Mouse (Mus musculus): ENCODE data around the gene Kdm5d. TPM values are rescaled to one million over a fixed set of nuclear protein-coding genes. Genes with fewer than 3 reads are reported as not detected.

The Kdm5d gene
- 1 to 10 TPM in 1 of 2 experiments, not detected in 1; 8.9 TPM for total RNA-seq (2021)
- long read RNA-seq, experiment 1, full-length matches to known transcripts: 2 of 5 reads
- long read RNA-seq, experiment 1, partial matches to known transcripts: 3 of 5 reads
- long read RNA-seq, experiment 1, other reads (novel, unspliced or antisense): 0 of 5 reads
- long read RNA-seq, experiment 2: 0 reads

DNA sequence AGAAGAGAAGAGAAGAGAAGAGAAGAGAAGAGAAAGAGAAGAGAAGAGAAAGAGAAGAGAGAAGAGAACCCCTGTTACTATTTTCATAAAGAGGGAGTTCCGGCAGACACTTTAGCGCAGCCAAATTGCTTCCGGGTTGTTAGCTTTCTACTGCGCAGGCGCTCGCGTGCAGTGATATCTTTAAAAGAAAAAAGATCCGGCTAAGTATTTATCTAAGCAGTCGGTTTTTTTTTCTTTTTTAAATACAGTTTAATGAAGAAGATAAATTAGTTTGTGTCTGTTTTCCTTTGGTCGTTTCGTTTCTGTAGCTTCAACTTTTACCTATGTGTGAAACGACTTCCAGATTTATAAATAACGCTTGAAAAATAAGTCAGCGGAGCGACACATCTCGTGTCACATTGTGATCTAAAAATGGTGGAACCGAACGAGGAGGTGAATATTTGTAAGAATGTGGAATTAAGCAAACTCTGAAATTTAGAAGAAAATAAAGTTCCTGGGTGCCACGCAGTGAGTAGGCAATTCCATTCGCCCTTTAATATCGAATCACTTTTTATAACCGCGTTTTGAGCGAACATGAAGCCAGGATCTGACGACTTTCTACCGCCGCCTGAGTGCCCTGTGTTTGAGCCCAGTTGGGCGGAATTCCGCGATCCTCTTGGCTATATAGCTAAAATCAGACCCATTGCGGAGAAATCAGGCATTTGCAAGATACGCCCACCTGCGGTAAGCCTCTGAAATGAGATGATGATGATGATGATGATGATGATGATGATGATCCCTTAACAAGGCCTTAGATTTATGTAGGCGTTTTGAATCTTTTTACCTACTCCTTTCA lies at the start of gene Kdm5d:
Kdm5d (plus strand) TSS at position 396 of the 835 bp plus-strand sequence.
- DNase-seq: no peak
- intact Hi-C loops (cut with DNase I; ENCODE audit: low total_unique reads): no loop called here

DNA sequence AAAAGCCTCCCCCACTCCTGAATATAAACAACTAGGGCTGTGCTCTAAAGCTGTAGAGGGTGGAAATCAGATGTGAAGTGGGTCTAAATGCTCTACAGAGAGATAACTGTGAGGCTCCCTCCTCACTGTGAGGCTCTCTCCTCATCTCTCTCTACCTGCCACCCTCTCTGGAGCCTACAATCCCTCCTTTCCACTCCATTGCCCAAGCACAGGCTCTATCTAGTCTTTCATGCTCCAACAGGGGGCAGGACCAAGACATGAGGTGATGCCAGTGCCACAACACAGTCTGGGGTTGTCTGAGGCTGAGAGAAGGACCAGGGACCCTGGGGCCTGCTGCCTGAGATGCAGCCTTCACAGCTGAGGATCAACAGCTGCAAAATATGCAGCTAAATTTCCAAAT lies 25.2 kb upstream of the Kdm5d start:
- no peak for DNase-seq
- intact Hi-C loops (cut with DNase I; ENCODE audit: low total_unique reads): no loop called here

DNA sequence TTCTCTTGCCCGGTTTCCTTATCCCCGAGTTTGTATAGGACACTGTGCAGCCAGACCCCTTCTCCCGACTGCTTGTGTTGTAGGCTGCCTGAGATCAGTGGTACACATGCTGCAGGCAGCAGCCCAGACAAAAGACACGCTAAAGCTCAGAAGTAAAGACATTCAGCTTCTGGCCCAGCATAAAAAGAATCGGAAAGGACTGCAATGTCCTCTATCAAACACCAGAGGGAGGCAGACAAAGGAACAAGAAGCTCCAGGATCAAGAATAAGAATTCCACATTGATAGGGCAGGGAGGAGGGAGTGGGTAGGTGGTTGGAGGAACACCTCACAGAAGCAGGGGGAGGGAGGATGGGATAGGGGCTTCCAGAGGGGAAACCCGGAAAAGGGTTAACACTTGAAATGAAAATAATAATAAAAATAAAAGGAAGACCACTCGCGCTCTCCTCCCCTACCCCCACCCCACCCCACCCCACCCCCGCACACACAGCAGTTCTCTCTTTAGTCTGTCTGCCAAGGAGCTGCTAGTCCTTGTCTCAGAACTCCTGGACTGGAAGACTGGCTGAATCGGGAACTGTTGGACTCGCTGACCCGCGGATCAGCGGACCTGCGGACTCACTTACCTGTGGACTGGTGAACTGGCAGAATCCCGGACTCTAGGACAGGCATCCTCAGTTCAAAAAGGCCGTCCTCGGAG lies 24.6 kb upstream of the Kdm5d start:
- no peak for DNase-seq
- intact Hi-C loops (cut with DNase I; ENCODE audit: low total_unique reads): no loop called here

Small RNAs within 50 kb of the gene (microRNA-seq; reads per million reads assigned to microRNA genes)
- 0 reads per million in 2 experiments for gene Gm47281

Other genes with a start within 250 kb of the Kdm5d start
- not detected for gene Zfy1, start 100.4 kb upstream of the Kdm5d start, total RNA-seq (2021)
- not detected for gene Uba1y, start 79.1 kb upstream of the Kdm5d start, total RNA-seq (2021)
- 10 to 100 TPM in 1 of 2 experiments, not detected in 1; 47.3 TPM for gene Eif2s3y, start 112.8 kb downstream of the Kdm5d start, total RNA-seq (2021)